Mouse (Mus musculus) testis, adult 2 months (tissue): Measurements from ENCODE around the gene Clca4a. TPM values are rescaled to one million over a fixed set of nuclear protein-coding genes. Genes with fewer than 3 reads are reported as not detected.

ENCODE experiments used
- H3K27ac ChIP-seq: fragments of 200-500 bp; 2 replicates; pipeline ENCODE4 v1.5.1; 2012; ENCODE audit warnings: low read depth, low read length; ENCODE audit not compliant: control insufficient read depth, insufficient read depth
- H3K27me3 ChIP-seq: fragments of 200-500 bp; 2 replicates; pipeline ENCODE4 v1.6.1; 2012; ENCODE audit warnings: mild to moderate bottlenecking, low read length, moderate library complexity; ENCODE audit not compliant: control insufficient read depth, insufficient read depth
- H3K36me3 ChIP-seq: fragments of 200-500 bp; 2 replicates; pipeline ENCODE4 v1.6.1; 2012; ENCODE audit warnings: mild to moderate bottlenecking, low read length; ENCODE audit not compliant: control insufficient read depth, insufficient read depth
- H3K4me1 ChIP-seq: fragments of 200-500 bp; 2 replicates; pipeline ENCODE4 v1.6.1; 2012; ENCODE audit warnings: low read length; ENCODE audit not compliant: control insufficient read depth, insufficient read depth
- H3K4me3 ChIP-seq: fragments of 200-500 bp; 2 replicates; pipeline ENCODE4 v1.5.1; 2012; ENCODE audit warnings: low read depth, mild to moderate bottlenecking, low read length, moderate library complexity, mixed read lengths; ENCODE audit not compliant: control insufficient read depth
- CTCF ChIP-seq: fragments of 200-500 bp; IDR thresholded peaks from 2 replicates; pipeline ENCODE4 v1.5.1; 2012; ENCODE audit warnings: low read depth, mild to moderate bottlenecking, inconsistent platforms, low read length, moderate library complexity; ENCODE audit not compliant: control insufficient read depth, insufficient read depth, insufficient replicate concordance
- POLR2A ChIP-seq: fragments of 200-500 bp; IDR thresholded peaks from 2 replicates; pipeline ENCODE4 v1.6.1; 2012; ENCODE audit warnings: low read depth, mild to moderate bottlenecking, inconsistent platforms, low read length, moderate library complexity; ENCODE audit not compliant: control insufficient read depth
- polyA plus RNA-seq: library from polyadenylated mRNA; depleted of rRNA; stranded (reverse); fragments of >200 nt; gene quantifications from 2 replicates; pipeline ENCODE4 v1.2.3, GENCODE M21; 2012; rRNA removed

Clca4a gene
- polyA plus RNA-seq, 1 experiment, result not detected

- Histone ChIP-seq H3K27me3 (no peaks in the 10 kb centered on the region), H3K27ac (no peak overlapping the region), H3K36me3 (no peaks in the 10 kb centered on the region), H3K4me1 (no peaks in the 10 kb centered on the region), H3K4me3 (no peak overlapping the region)
- no peak for TF ChIP-seq POLR2A
Observed at GRCm38 (mm10) chr3:144933011-144933491, 41.8 kb downstream of the Clca4a start.

- Histone ChIP-seq H3K4me3 (no peak within 1 kb of the TSS), H3K36me3 (no peaks in the 10 kb centered on the region), H3K4me1 (no peaks in the 10 kb centered on the region), H3K27me3 (no peaks in the 10 kb centered on the region), H3K27ac (no peak within 1 kb of the TSS)
- TF ChIP-seq POLR2A (no peak), CTCF (no peak)
Observed at GRCm38 (mm10) chr3:144932335-144932734, 42.5 kb downstream of the Clca4a start, which contains the start of gene Clca4b. Clca4b (minus strand) TSS chr3:144932529.

DNA sequence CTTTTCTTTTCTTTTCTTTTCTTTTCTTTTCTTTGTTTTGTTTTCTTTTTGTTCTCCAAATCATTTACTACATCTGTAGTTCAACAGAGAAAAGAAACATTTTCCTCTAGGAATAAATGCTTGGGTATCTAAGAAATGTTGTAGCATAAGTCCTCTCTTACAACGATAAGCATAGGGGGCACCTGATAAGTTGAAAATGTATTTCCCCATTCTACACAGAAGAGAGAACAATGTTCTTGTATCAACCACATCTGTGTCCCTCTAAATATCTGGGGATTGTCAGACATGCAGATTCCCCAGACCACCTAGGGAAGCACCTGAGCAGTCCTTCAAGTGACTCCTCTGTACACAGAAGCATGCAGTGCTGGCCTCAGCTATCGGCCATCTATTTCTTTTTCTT is 60.8 kb downstream of the Clca4a start:
- Histone ChIP-seq H3K27ac (no peak overlapping the region), H3K27me3 (no peaks in the 10 kb centered on the region), H3K4me1 (no peaks in the 10 kb centered on the region), H3K4me3 (no peak overlapping the region), H3K36me3 (no peaks in the 10 kb centered on the region)
- TF ChIP-seq CTCF (no peak), POLR2A (no peak)

Other genes starting within 250 kb of the Clca4a start
- gene Clca3a1, start 214.1 kb downstream of the Clca4a start, polyA plus RNA-seq, result 1.5 and 1.6 TPM in 2 replicates
- 0.12 and 2.5 TPM in 2 replicates for gene Clca3a2, start 155.6 kb downstream of the Clca4a start, polyA plus RNA-seq
- gene Clca3b, start 125.7 kb downstream of the Clca4a start, polyA plus RNA-seq, result 0.02 and 0.10 TPM in 2 replicates
- not detected in 2 replicates for gene Clca4b, start 42.5 kb downstream of the Clca4a start, polyA plus RNA-seq
- 0.13 and 0.14 TPM in 2 replicates for gene Clca1, start 57.7 kb upstream of the Clca4a start, polyA plus RNA-seq
- gene Clca2, start 124.4 kb upstream of the Clca4a start, polyA plus RNA-seq, result 0.07 and 0.10 TPM in 2 replicates
- gene Odf2l, start 143.5 kb upstream of the Clca4a start, polyA plus RNA-seq, result 10.0 and 11.2 TPM in 2 replicates